Mouse (Mus musculus): ENCODE data around the gene Gm15013. TPM values are rescaled to one million over a fixed set of nuclear protein-coding genes. Genes with fewer than 3 reads are reported as not detected.
"Not testable (repeated sequence)": the region's sequence is repeated elsewhere in the genome, so short reads cannot be mapped to it uniquely, and the experiment has no call there.

Gm15013 gene
- polyA plus RNA-seq (2021) = 0.47 TPM

DNA sequence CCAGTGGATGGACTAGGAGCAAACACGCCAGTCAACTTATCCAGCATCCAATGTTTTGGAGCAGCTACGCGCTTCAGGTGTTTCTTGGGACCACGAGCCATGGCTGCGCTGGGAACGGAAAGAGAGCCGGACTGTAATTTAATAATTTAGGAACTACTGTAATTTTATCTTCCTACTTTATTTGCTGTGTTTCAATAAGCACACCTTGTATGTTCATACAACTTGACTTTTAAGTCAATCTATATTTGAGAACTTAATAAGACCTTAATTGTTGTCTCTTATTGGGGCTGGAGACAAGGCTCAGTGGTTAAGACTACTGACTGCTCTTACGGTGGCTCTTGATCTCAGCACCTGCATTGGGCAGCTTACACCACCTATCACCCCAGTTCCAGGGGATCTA, at the start of gene Gm15013:
Gene Gm15013 (minus strand): TSS at position 101 of the 400 bp plus-strand sequence.
- CTCF ChIA-PET = no interaction called here
- DNase-seq (ENCODE audit: low read depth, low spot score) = no peak
- peaks cover 26% of the 10 kb centered on the region for H3K27me3 ChIP-seq
- POLR2A ChIA-PET = no interaction called here
- in situ Hi-C loops (cut with MboI; ENCODE audit: low pct_unique_long_range_greater_than_20kb) = no loop called here
- TF ChIP-seq CTCF (IDR thresholded peaks at IDR 0.05) = no peak
- ATAC-seq = no peak

DNA sequence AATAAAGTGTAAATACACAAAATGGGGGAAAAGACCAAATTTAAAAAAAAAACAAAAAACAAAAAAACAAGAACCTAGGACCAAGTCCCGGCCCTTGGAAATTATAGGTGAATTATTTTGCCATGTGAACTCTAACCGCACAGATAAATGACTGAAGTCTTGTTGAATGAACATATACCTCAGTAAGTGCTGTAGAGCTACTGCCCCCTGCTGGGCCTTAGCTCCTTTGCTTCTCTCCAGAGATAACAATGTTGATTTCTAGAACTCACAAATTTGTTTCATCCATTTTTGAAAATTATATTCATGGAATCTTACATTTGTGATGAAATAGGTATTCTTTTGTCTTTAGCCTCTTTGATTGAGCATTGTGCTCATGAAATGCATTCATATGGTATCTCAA, 48.3 kb upstream of the Gm15013 start:
- ChIA-PET CTCF (interaction anchor here (0.8 to 1.4 kb wide), 2 partner anchors 21 to 390 kb away, joined by 3 read pairs; no protein-coding TSS in a partner anchor), POLR2A (no interaction called here)
- in situ Hi-C loops (cut with MboI; ENCODE audit: low pct_unique_long_range_greater_than_20kb) = loop anchor here (10.0 kb wide), 1 partner anchor 388 kb away; no protein-coding TSS in a partner anchor
- DNase-seq (ENCODE audit: low read depth, low spot score) = no peak
- ATAC-seq = no peak
- peak; percentile 61 for TF ChIP-seq CTCF (IDR thresholded peaks at IDR 0.05)
- H3K27me3 ChIP-seq = peaks cover 16% of the 10 kb centered on the region

DNA sequence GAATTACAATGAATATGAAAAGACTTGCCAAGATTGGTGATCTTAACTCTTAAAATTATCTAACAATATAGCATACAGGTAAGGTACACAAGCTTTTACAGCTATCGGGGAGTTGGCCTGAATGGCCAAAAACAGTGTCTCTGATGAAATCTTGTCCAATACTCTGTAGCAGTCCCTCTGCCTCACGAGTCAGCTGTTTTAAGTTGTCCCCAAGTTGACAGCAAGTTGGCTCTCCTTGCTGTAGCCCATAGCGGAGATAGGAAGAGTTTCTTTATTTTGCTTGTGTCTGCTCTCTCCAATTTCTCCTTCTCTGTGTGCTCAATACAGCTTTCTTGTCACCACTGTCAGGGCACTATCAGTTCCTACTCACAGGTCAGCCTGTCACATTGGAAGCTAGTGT, 44.4 kb upstream of the Gm15013 start:
- ATAC-seq; POLR2A ChIA-PET; in situ Hi-C loops (cut with MboI; ENCODE audit: low pct_unique_long_range_greater_than_20kb); CTCF ChIA-PET; DNase-seq (ENCODE audit: low read depth, low spot score): not testable (repeated sequence)
- H3K27me3 ChIP-seq = peaks cover 33% of the 10 kb centered on the region

DNA sequence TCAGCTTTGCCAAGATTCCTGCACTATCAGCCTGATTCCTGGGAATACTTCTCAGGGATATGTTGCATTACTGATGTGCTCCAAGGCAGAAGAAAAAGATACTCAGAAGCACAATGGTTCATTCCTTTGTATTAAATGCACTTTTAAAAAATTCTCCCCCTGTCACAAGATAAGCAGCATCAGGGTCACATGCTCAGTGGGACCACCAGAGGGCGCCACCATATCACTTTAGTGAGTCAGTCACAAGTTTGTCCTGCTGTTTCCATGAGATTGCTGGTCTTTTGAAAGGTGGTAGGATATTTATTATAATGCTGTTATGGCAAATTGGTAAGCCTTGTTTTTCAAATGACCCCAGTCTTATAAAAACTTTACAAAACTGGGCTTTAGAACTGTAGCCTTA, 37.6 kb upstream of the Gm15013 start:
- ChIA-PET POLR2A (no interaction called here), CTCF (interaction anchor here (1.0 to 1.8 kb wide), 4 partner anchors 10 to 88 kb away, joined by 4 to 5 read pairs (median 4); no protein-coding TSS in a partner anchor)
- in situ Hi-C loops (cut with MboI; ENCODE audit: low pct_unique_long_range_greater_than_20kb) = no loop called here
- peaks cover 41% of the 10 kb centered on the region for H3K27me3 ChIP-seq
- DNase-seq (ENCODE audit: low read depth, low spot score) (no peak), ATAC-seq (no peak)
- TF ChIP-seq CTCF (IDR thresholded peaks at IDR 0.05) = peak; percentile 79

DNA sequence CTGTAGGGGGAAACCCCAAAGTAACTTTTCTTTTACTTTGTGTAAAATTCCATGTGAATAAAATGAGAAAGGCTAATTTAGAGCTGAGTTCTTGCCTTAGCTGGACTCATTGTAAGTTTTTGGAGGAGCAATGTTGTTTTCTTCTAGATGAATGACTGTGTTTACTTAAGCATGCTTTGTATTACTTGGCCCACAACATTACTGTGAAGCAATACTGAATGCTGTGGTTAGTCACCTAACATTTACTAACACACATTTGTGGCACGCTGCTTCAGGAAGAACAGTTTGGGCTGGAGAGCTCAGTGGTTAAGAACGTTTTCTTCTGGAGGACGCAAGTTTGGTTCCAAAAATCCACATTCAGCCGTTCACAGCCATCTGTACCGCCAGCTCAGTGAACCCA, 22.8 kb upstream of the Gm15013 start:
- no peak for DNase-seq (ENCODE audit: low read depth, low spot score)
- TF ChIP-seq CTCF (IDR thresholded peaks at IDR 0.05) = no peak
- ChIA-PET POLR2A (no interaction called here), CTCF (no interaction called here)
- peaks cover 52% of the 10 kb centered on the region for H3K27me3 ChIP-seq
- in situ Hi-C loops (cut with MboI; ENCODE audit: low pct_unique_long_range_greater_than_20kb) = no loop called here
- no peak for ATAC-seq

DNA sequence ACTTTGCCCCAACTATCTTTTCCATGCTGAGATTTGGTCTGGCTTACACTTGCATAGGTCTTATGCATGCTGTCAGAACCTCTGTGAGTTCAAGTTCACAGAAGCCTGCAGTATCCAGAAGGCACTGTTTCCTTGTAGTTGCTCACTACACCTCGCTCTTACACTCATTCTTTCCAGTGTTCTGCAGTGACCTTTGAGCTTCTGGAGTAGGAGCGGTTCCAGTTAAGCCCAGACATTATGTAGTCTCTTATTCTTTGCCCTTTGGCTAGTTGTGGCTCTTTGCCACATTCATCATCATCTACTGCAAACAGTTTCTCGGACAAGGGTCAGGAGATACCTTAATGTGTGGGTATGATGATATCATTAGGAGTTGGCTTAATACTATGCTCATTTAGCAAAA, 16.3 kb upstream of the Gm15013 start:
- ATAC-seq = no peak
- ChIA-PET POLR2A (no interaction called here), CTCF (no interaction called here)
- DNase-seq (ENCODE audit: low read depth, low spot score) = no peak
- in situ Hi-C loops (cut with MboI; ENCODE audit: low pct_unique_long_range_greater_than_20kb) = no loop called here
- TF ChIP-seq CTCF (IDR thresholded peaks at IDR 0.05) = no peak
- H3K27me3 ChIP-seq = peaks cover 33% of the 10 kb centered on the region

DNA sequence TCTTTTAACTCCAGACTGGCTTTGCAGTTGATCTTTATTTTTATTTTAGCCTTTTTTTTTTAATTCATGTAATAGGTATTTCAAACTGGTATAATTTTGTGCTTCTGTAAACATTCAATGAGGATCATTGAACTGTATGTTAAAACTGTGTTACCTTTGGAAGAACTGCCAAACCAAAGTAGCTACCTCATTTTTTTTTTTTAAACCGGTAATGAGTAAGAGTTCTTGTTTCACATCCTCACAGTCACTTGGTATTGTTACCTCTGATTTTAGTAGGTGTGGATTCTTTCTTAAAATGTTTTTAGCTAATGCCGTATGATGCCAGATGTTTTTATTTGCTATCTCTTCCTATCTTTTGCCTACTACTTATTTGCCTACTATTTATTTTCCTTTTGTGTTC, 8.1 kb upstream of the Gm15013 start:
- ATAC-seq = no peak
- CTCF ChIA-PET = no interaction called here

DNA sequence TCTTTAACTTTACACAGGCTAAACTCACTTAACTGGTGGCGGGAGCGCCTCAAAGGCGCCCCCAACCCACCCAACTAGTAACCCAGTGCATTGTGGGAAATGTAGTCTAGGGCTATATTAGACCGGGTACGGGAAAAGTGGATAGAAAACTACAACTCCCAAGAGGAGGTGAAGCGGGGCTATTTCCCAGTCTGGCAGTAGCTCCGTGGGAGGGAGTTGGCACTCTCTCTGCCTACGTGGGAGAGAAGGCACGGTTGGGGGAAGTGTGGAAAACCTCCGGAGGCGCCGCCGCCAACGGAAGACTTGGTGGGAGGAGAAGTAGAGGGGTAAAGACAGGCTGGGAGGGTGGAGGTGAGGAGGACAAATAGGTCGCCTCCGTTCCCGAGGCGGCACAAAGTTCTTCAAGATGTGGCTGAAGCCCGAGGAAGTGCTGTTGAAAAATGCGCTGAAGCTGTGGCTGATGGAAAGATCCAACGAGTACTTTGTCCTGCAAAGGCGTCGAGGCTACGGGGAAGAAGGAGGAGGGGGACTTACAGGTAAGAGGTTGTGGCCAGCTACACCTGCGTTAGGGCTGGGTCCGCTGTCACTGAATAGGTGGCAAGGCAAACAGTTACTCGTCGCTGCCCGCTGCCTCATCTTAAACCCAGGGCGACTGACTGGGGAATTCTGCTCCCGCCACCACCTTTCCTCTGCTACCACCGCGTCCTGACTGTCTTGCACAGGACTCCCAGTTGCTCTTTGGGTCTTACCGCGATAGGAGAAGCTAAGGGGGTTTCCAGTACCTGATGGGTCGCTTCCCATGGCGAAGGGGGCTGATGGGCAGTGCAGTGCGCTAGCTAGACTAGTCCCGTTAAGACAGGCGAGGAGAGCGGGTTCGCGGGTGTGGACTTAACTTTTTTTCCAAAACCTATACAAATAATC, 29.2 kb downstream of the Gm15013 start, which contains the start of gene Tbc1d8b:
Gene Tbc1d8b (plus strand): TSS at position 222 of the 921 bp plus-strand sequence.
- peak; percentile 44 for DNase-seq (ENCODE audit: low read depth, low spot score)
- ChIA-PET POLR2A (no interaction called here), CTCF (interaction anchor here (1.2 kb wide), 1 partner anchor 10 kb away, joined by 3 read pairs; no protein-coding TSS in a partner anchor)
- peaks cover 15% of the 10 kb centered on the region for H3K27me3 ChIP-seq
- no peak for TF ChIP-seq CTCF (IDR thresholded peaks at IDR 0.05)
- ATAC-seq = peak; percentile 95
- in situ Hi-C loops (cut with MboI; ENCODE audit: low pct_unique_long_range_greater_than_20kb) = no loop called here

More for the DNA sequence above, 8.1 kb upstream of the Gm15013 start:
- H3K27me3 ChIP-seq = peaks cover 52% of the 10 kb centered on the region
- POLR2A ChIA-PET = no interaction called here
- in situ Hi-C loops (cut with MboI; ENCODE audit: low pct_unique_long_range_greater_than_20kb) = no loop called here
- TF ChIP-seq CTCF (IDR thresholded peaks at IDR 0.05) = no peak
- no peak for DNase-seq (ENCODE audit: low read depth, low spot score)

DNA sequence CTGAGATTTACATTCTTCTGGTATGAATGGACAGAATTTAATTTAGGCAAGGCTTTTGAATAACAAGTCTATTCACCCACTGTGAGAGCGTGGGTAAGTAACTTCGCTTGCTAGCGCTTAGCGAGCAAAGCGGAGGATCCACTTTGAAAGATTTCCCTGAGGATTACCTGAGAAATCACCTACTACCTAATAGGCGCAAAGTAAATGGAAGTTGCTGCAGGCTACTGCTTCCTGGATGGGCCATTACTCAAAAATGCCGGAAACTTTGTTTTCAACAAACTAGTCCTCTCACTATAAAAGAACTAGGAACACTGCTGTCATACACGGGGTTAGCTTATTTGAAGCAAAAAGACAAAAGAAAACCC, 29.9 kb downstream of the Gm15013 start:
- in situ Hi-C loops (cut with MboI; ENCODE audit: low pct_unique_long_range_greater_than_20kb) = no loop called here
- ChIA-PET POLR2A (no interaction called here), CTCF (interaction anchor here (1.2 kb wide), 1 partner anchor 9 kb away, joined by 3 read pairs; no protein-coding TSS in a partner anchor)
- ATAC-seq (peak; percentile 20), DNase-seq (ENCODE audit: low read depth, low spot score) (no peak)
- peaks cover 15% of the 10 kb centered on the region for H3K27me3 ChIP-seq
- TF ChIP-seq CTCF (IDR thresholded peaks at IDR 0.05) = no peak

DNA sequence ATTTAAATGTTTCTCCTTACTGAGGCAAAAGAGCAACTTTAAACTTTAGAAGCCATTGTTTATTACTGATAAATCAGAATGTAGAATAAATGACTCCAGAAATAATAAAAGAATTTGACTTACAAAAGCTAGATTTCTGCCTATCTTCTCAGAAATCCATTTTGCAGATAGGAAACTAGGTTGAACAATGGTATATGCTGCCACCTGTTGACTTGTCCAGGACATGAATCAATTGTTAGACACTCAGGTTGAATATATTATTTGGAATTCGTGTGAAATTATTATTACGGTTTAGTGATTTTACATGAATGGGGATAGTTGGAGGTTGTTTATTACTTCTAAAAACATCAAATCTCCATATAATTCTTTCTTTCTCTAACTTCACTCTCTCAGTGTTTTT, 48.5 kb downstream of the Gm15013 start:
- DNase-seq (ENCODE audit: low read depth, low spot score) (no peak), ATAC-seq (no peak)
- H3K27me3 ChIP-seq = peaks cover 33% of the 10 kb centered on the region
- POLR2A ChIA-PET = no interaction called here
- no peak for TF ChIP-seq CTCF (IDR thresholded peaks at IDR 0.05)
- in situ Hi-C loops (cut with MboI; ENCODE audit: low pct_unique_long_range_greater_than_20kb) = loop anchor here (10.0 kb wide), 1 partner anchor 291 kb away; no protein-coding TSS in a partner anchor
- CTCF ChIA-PET = interaction anchor here (1.4 to 1.9 kb wide), 2 partner anchors 15 to 249 kb away, joined by 4 to 7 read pairs; no protein-coding TSS in a partner anchor

Other genes with a start within 250 kb of the Gm15013 start
- gene D330045A20Rik, start 234.1 kb downstream of the Gm15013 start, polyA plus RNA-seq (2021) = not detected
- gene Rnf128, start 151.2 kb downstream of the Gm15013 start, polyA plus RNA-seq (2021) = 54.2 TPM
- gene Tbc1d8b, start 29.5 kb downstream of the Gm15013 start, polyA plus RNA-seq (2021) = 14.0 TPM
- gene Ripply1, start 67.9 kb upstream of the Gm15013 start, polyA plus RNA-seq (2021) = 13.6 TPM
- 119 TPM for gene Cldn2, start 86.3 kb upstream of the Gm15013 start, polyA plus RNA-seq (2021)
- gene Morc4, start 157.2 kb upstream of the Gm15013 start, polyA plus RNA-seq (2021) = 18.6 TPM